Mouse (Mus musculus) large intestine, adult 2 months (tissue): Measurements from ENCODE around the gene Cts6. TPM values are rescaled to one million over a fixed set of nuclear protein-coding genes. Genes with fewer than 3 reads are reported as not detected.
"Not testable (repeated sequence)": the region's sequence is repeated elsewhere in the genome, so short reads cannot be mapped to it uniquely, and the experiment has no call there.

Experiments
- DNase-seq: peaks from one replicate; pipeline ENCODE4 v3.0.0-alpha.2; 2012; ENCODE audit warnings: low read depth, low spot score
- WGBS: fragments of 180-500 bp; shearing (Covaris S2); methylation state at CpG from one replicate; pipeline ENCODE4 v1.1.7; 2018; 5-methylcytosine and 5-hydroxymethylcytosine counted together
- polyA plus RNA-seq: library from polyadenylated mRNA; depleted of rRNA; stranded (reverse); fragments of >200 nt; gene quantifications from 2 replicates; pipeline ENCODE4 v1.2.3, GENCODE M21; 2012; rRNA removed

Gene Cts6
- polyA plus RNA-seq, result not detected in 2 replicates

DNA sequence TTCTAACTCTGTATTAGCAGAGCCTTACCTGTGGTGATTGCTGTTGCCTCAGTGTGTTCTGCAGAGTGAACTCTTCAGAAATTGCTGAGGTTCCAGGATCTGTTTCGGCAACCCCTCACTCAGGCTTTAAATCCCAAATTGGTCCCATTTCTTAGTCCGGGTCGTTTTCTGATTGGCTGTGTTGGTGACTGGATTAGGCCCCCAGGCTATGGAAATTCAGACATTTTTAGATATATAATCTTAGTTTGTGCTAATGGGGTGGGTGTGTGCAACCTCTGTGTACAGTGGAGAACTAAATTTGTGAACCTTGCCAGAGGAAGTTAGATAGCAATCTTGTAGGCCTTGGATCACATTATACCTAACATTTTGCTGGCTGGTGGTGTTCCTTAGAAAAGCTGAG is at the start of gene Cts6:
Gene Cts6, minus strand, starts transcription at position 101 of the 400 bp plus-strand sequence.
- 84% methylated on average over 3 of the region's 3 CpGs for WGBS
- no peak for DNase-seq

GRCm38 (mm10) chr13:61241076-61241947 is 38.1 kb upstream of the Cts6 start:
- no peak for DNase-seq
- WGBS, result 53% methylated on average over 13 of the region's 13 CpGs

GRCm38 (mm10) chr13:61185151-61185933 is 17.9 kb downstream of the Cts6 start:
- DNase-seq, result not testable (repeated sequence)
- WGBS, result 77% methylated on average over 5 of the region's 5 CpGs

- 84% methylated on average over 4 of the region's 4 CpGs for WGBS
These were observed 38.6 kb downstream of the Cts6 start for GRCm38 (mm10) chr13:61164622-61165021.

GRCm38 (mm10) chr13:61164156-61164555 is 39.1 kb downstream of the Cts6 start, which contains the start of gene Ctsr:
Gene Ctsr (minus strand): TSS chr13:61164256.
- 82% methylated on average over 1 of the region's 1 CpGs for WGBS
- DNase-seq, result no peak

More at GRCm38 (mm10) chr13:61164622-61165021, 38.6 kb downstream of the Cts6 start:
- no peak for DNase-seq

Other genes starting within 250 kb of the Cts6 start
- gene Ctsj, start 197.5 kb downstream of the Cts6 start, polyA plus RNA-seq, result not detected in 2 replicates
- not detected in 2 replicates for gene Ctsq, start 162.8 kb downstream of the Cts6 start, polyA plus RNA-seq
- gene Ctsr, start 39.2 kb downstream of the Cts6 start, polyA plus RNA-seq, result not detected in 2 replicates
- gene Cts8, start 51.9 kb upstream of the Cts6 start, polyA plus RNA-seq, result not detected in 2 replicates
- not detected in 2 replicates for gene Gm49398, start 85.4 kb upstream of the Cts6 start, polyA plus RNA-seq
- gene Cts7, start 154.8 kb upstream of the Cts6 start, polyA plus RNA-seq, result not detected in 2 replicates